Mouse (Mus musculus) inflammation-experienced regulatory T-cells, adult 16 weeks (primary cell): ENCODE results near the gene Lamp1. TPM values are rescaled to one million over a fixed set of nuclear protein-coding genes. Genes with fewer than 3 reads are reported as not detected.

Experiments used
- polyA plus RNA-seq: library from polyadenylated mRNA; unstranded; fragments of 100-300 nt; shearing (Covaris generic); gene quantifications from one replicate; pipeline ENCODE4 v1.2.1, GENCODE M21; 2017

The Lamp1 gene
- 10.5 TPM for polyA plus RNA-seq

GRCm38 (mm10) chr8:13158718-13159376 lies at the start of gene Lamp1:
Gene Lamp1, plus strand, starts transcription at chr8:13159161.

DNA sequence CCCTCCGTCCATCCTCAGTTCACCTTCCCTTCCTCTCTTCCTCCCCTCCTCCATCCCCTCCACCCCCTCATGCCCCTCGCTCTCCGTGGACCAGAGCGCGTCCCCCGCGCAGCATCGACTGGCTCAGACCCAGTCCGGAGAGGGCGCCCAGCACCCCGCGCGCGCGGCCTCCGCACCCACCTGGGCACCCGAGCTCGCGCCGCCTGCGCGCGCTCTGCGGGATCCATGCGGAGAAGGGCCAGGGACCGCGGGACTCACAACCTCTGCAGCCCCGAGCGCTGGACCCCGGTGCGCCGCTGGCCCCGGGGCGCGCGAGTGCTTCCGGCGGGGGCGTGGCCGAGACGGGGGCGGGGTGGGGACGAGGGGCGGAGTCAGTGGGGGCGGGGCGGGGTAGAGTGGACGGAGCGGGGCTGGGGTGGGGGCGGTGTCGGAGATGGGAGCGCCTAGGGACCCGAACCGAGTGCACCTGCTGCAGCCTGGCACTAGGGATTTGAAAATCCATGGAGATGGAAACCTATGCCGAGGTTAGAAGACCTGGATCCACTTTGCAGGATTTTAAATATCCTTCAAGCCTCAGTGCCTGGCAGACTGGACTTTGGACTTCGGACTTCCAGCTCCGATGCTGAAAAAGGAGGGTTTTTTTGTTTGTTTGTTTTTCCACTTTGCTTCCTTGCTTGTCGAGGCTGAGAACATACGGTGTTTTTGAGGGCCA lies 41.5 kb downstream of the Lamp1 start, which contains the start of gene Grtp1:
Gene Grtp1 (minus strand): TSS at position 320 of the 712 bp plus-strand sequence.

Other genes with a start within 250 kb of the Lamp1 start
- not detected for gene F7, start 133.1 kb upstream of the Lamp1 start, polyA plus RNA-seq
- not detected for gene F10, start 121.9 kb upstream of the Lamp1 start, polyA plus RNA-seq
- gene Proz, start 98.2 kb upstream of the Lamp1 start, polyA plus RNA-seq: 3.3 TPM
- gene Pcid2, start 53.7 kb upstream of the Lamp1 start, polyA plus RNA-seq: 52.0 TPM
- gene Cul4a, start 53.5 kb upstream of the Lamp1 start, polyA plus RNA-seq: 39.3 TPM
- gene Grtp1, start 41.5 kb downstream of the Lamp1 start, polyA plus RNA-seq: 2.2 TPM
- not detected for gene Adprhl1, start 95.0 kb downstream of the Lamp1 start, polyA plus RNA-seq
- 41.9 TPM for gene Dcun1d2, start 129.0 kb downstream of the Lamp1 start, polyA plus RNA-seq
- 39.4 TPM for gene Tmco3, start 129.0 kb downstream of the Lamp1 start, polyA plus RNA-seq
- 48.0 TPM for gene Tfdp1, start 179.6 kb downstream of the Lamp1 start, polyA plus RNA-seq
- not detected for gene Atp4b, start 237.7 kb downstream of the Lamp1 start, polyA plus RNA-seq
- not detected for gene Grk1, start 245.9 kb downstream of the Lamp1 start, polyA plus RNA-seq